Comparison of ENCODE assay signal across 8 mouse cellular contexts in the genomic region with DNA sequence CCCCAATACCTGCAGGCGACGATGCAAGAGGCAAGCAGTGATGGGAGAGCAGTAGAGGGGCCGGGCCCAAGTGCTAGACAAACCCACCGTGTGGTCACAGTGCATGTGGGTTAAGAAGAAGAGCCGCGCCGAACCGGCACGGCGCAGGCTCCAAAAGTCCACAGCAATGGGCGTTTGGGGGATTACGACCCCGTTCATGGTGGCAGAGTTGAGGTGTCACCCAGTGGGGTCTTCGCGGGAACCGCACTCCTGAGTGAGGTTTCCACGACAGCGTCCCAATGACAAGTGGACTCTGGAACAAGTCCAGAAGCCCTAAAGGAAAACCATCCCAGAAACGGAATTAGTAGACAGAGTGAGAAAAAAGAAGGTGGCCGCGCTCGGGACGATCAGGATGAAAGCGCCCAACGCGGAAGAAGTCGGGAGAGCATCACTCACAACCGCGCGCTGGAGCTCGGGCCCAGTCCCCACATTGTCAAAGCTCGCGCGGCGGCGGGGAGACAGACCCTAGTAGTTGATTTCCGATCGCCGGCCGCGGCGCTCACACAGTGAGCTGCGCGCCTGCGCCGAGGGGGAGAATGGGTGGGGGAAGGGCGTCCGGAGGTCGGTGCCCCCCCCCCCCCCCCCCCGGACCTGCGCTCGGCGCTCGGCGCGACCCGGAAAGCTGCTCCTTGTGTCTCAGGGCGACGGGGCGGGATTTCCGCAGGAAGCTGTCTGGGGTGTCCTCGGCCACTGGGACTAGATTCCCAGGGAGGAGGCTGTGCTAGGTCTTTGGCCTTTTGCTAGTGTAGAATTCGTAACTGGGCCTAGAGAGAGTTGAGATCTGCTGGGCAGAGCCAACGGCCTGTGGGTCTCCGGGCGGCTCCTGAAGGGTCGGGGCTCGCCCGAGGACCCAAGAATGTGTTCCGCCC. TPM values are rescaled to one million over a fixed set of nuclear protein-coding genes. Genes with fewer than 3 reads are reported as not detected.
DNase-seq lines count a peak whose midpoint lies in the region; ATAC-seq lines count a peak whose summit lies in the region.

TSS of gene Dclre1b (minus strand) at position 554 of the 908 bp plus-strand sequence.
TSS of gene Ap4b1 (plus strand) at position 630 of the 908 bp plus-strand sequence.
TSS of gene Gm43064 (plus strand) at position 683 of the 908 bp plus-strand sequence.

- peaks cover 7% of the 10 kb centered on the region; the same call in 1 of the 2 replicates for H3K4me1 ChIP-seq in forebrain, embryonic 11.5 days (replicated peaks; ENCODE audit: control insufficient read depth, insufficient read depth, low read length)
- peaks cover 12% of the 10 kb centered on the region; the same call in 1 of the 2 replicates for H3K4me1 ChIP-seq in heart, embryonic 16.5 days (ENCODE audit: control insufficient read depth, insufficient read depth, low read length)
- H3K4me1 ChIP-seq in liver, embryonic 15.5 days (replicated peaks), result peaks cover 60% of the 10 kb centered on the region
- peaks cover 13% of the 10 kb centered on the region for H3K4me1 ChIP-seq in neural tube, embryonic 12.5 days

- peak within 1 kb of the TSS; percentile 77 for H3K4me3 ChIP-seq in forebrain, embryonic 11.5 days (ENCODE audit: low read depth, low read length)
- H3K4me3 ChIP-seq in heart, embryonic 16.5 days (ENCODE audit: low read length), result peak within 1 kb of the TSS; percentile 64
- peak within 1 kb of the TSS; percentile 89 for H3K4me3 ChIP-seq in liver, embryonic 15.5 days (replicated peaks)
- peak within 1 kb of the TSS; percentile 75 for H3K4me3 ChIP-seq in neural tube, embryonic 12.5 days

- H3K4me2 ChIP-seq in forebrain, embryonic 11.5 days (ENCODE audit: low read depth, low read length, severe bottlenecking), result peak within 1 kb of the TSS; percentile 69
- H3K4me2 ChIP-seq in heart, embryonic 16.5 days (ENCODE audit: low read depth, low read length), result peak within 1 kb of the TSS; percentile 78
- peak within 1 kb of the TSS; percentile 70 for H3K4me2 ChIP-seq in liver, embryonic 15.5 days
- peak within 1 kb of the TSS; percentile 83 for H3K4me2 ChIP-seq in neural tube, embryonic 12.5 days (replicated peaks)

- H3K9me3 ChIP-seq in forebrain, embryonic 11.5 days (ENCODE audit: control insufficient read depth, low read length), result no peaks in the 10 kb centered on the region
- no peaks in the 10 kb centered on the region for H3K9me3 ChIP-seq in heart, embryonic 16.5 days (replicated peaks; ENCODE audit: control insufficient read depth, low read length)
- no peaks in the 10 kb centered on the region for H3K9me3 ChIP-seq in liver, embryonic 15.5 days (replicated peaks)
- H3K9me3 ChIP-seq in neural tube, embryonic 12.5 days, result no peaks in the 10 kb centered on the region

- H3K9ac ChIP-seq in forebrain, embryonic 11.5 days (ENCODE audit: low read length), result peak within 1 kb of the TSS; percentile 85
- H3K9ac ChIP-seq in heart, embryonic 16.5 days (ENCODE audit: low read length), result peak within 1 kb of the TSS; percentile 92
- peak within 1 kb of the TSS; percentile 90 for H3K9ac ChIP-seq in liver, embryonic 15.5 days
- peak within 1 kb of the TSS; percentile 76 for H3K9ac ChIP-seq in neural tube, embryonic 12.5 days

- H3K36me3 ChIP-seq in forebrain, embryonic 11.5 days (ENCODE audit: control insufficient read depth, insufficient read depth, low read length), result no peaks in the 10 kb centered on the region; the same call in 1 of the 2 replicates
- H3K36me3 ChIP-seq in heart, embryonic 16.5 days (ENCODE audit: control insufficient read depth, insufficient read depth), result peaks cover 16% of the 10 kb centered on the region
- peaks cover 52% of the 10 kb centered on the region for H3K36me3 ChIP-seq in liver, embryonic 15.5 days (replicated peaks)
- H3K36me3 ChIP-seq in neural tube, embryonic 12.5 days, result peaks cover 18% of the 10 kb centered on the region; the same call in 1 of the 2 replicates

- peak within 1 kb of the TSS; percentile 79 for H3K27ac ChIP-seq in forebrain, embryonic 11.5 days (ENCODE audit: low read depth, low read length)
- H3K27ac ChIP-seq in heart, embryonic 16.5 days (ENCODE audit: low read length), result peak within 1 kb of the TSS; percentile 95
- peak within 1 kb of the TSS; percentile 98 for H3K27ac ChIP-seq in liver, embryonic 15.5 days (replicated peaks)
- peak within 1 kb of the TSS; percentile 82; the same call in 1 of the 2 replicates for H3K27ac ChIP-seq in neural tube, embryonic 12.5 days

- peak; percentile 84 to 87 for DNase-seq in CD8-positive naive resting alpha-beta T cell, adult 2 months (ENCODE audit: low read depth in 2 of 2, low spot score in 2 of 2)
- DNase-seq in c-Kit-positive CD71-negative TER-119-negative erythroid progenitor cells, embryonic 14.5 days (ENCODE audit: low read depth), result peak; percentile 87
- peak; percentile 97 for DNase-seq in forebrain, embryonic 11.5 days (ENCODE audit: low spot score)
- peak; percentile 95 to 96 for DNase-seq in kidney, postnatal 36 days
- DNase-seq in telencephalon, adult 2 months (ENCODE audit: low read depth, low spot score), result peak; percentile 86

- H3K27me3 ChIP-seq in forebrain, embryonic 11.5 days (ENCODE audit: control insufficient read depth, insufficient read depth, low read length), result no peaks in the 10 kb centered on the region
- no peaks in the 10 kb centered on the region for H3K27me3 ChIP-seq in heart, embryonic 16.5 days (ENCODE audit: control insufficient read depth, insufficient read depth, low read length)
- H3K27me3 ChIP-seq in liver, embryonic 15.5 days, result no peaks in the 10 kb centered on the region
- H3K27me3 ChIP-seq in neural tube, embryonic 12.5 days (replicated peaks), result no peaks in the 10 kb centered on the region

- ATAC-seq in forebrain, embryonic 11.5 days (replicated peaks; ENCODE audit: low FRiP score), result peak; percentile 95
- peak; percentile 91 for ATAC-seq in heart, embryonic 16.5 days (replicated peaks; ENCODE audit: extremely low read depth, insufficient read depth, low FRiP score)
- ATAC-seq in liver, embryonic 15.5 days (ENCODE audit: insufficient read depth), result peak; percentile 88
- ATAC-seq in neural tube, embryonic 12.5 days (ENCODE audit: low FRiP score, low read depth), result peak; percentile 98

- WGBS in forebrain, embryonic 11.5 days, result under 1% methylated on average over 57 of the region's 70 CpGs
- WGBS in heart, embryonic 16.5 days, result under 1% methylated on average over 64 of the region's 70 CpGs
- under 1% methylated on average over 68 of the region's 70 CpGs for WGBS in liver, embryonic 15.5 days (ENCODE audit: insufficient replicate concordance)
- under 1% methylated on average over 64 of the region's 70 CpGs for WGBS in neural tube, embryonic 12.5 days

RNA-seq across cellular contexts. Expression of gene Dclre1b, which starts in this region (rescaled TPM):
- 39.3 and 45.7 TPM in 2 replicates for polyA plus RNA-seq in forebrain, embryonic 11.5 days (2014; fragmentation: Nextera tagmentation; extraction: Ambion mirVana)
- 17.1 and 18.7 TPM in 2 replicates for polyA plus RNA-seq in heart, embryonic 16.5 days (2015; fragmentation: Nextera tagmentation; extraction: Ambion mirVana)
- polyA plus RNA-seq in liver, embryonic 15.5 days (2015; fragmentation: Nextera tagmentation; extraction: Ambion mirVana), result 29.7 and 31.9 TPM in 2 replicates
- 25.4 and 26.7 TPM in 2 replicates for polyA plus RNA-seq in neural tube, embryonic 12.5 days (2016; fragmentation: Nextera tagmentation; extraction: Ambion mirVana)

RNA-seq across cellular contexts. Expression of gene Ap4b1, which starts in this region (rescaled TPM):
- 22.1 and 22.8 TPM in 2 replicates for polyA plus RNA-seq in forebrain, embryonic 11.5 days (2014; fragmentation: Nextera tagmentation; extraction: Ambion mirVana)
- polyA plus RNA-seq in heart, embryonic 16.5 days (2015; fragmentation: Nextera tagmentation; extraction: Ambion mirVana), result 16.2 and 17.2 TPM in 2 replicates
- polyA plus RNA-seq in liver, embryonic 15.5 days (2015; fragmentation: Nextera tagmentation; extraction: Ambion mirVana), result 13.0 and 15.4 TPM in 2 replicates
- 23.8 and 24.0 TPM in 2 replicates for polyA plus RNA-seq in neural tube, embryonic 12.5 days (2016; fragmentation: Nextera tagmentation; extraction: Ambion mirVana)

RNA-seq across cellular contexts. Expression of gene Gm43064, which starts in this region (rescaled TPM):
- polyA plus RNA-seq in forebrain, embryonic 11.5 days (2014; fragmentation: Nextera tagmentation; extraction: Ambion mirVana), result 0.17 and 0.63 TPM in 2 replicates
- polyA plus RNA-seq in heart, embryonic 16.5 days (2015; fragmentation: Nextera tagmentation; extraction: Ambion mirVana), result 0.30 and 0.32 TPM in 2 replicates
- polyA plus RNA-seq in liver, embryonic 15.5 days (2015; fragmentation: Nextera tagmentation; extraction: Ambion mirVana), result 1.1 and 1.2 TPM in 2 replicates
- polyA plus RNA-seq in neural tube, embryonic 12.5 days (2016; fragmentation: Nextera tagmentation; extraction: Ambion mirVana), result 0.23 and 0.32 TPM in 2 replicates

Comparison
In these comparisons a context has a peak if more than half of its experiments do, and no peak if none do; other contexts are left out.
1. Peak in every context shown above with its lines: DNase-seq, ATAC-seq, H3K4me3 ChIP-seq and H3K27ac ChIP-seq.